Mouse (Mus musculus) embryonic facial prominence, embryonic 14.5 days (tissue): ENCODE data around the gene Yeats2. TPM values are rescaled to one million over a fixed set of nuclear protein-coding genes. Genes with fewer than 3 reads are reported as not detected.

ENCODE experiments used
- ATAC-seq: fragments of 200-750 bp; cut with Nextera tagmentation; 2 replicates; pipeline ENCODE4 v1.8.0; 2017; ENCODE audit warnings: low read depth, moderate number of reproducible peaks, moderate TSS enrichment
- DNase-seq: peaks from one replicate; pipeline ENCODE4 v3.0.0-alpha.2; 2015; ENCODE audit warnings: low spot score
- H3K27ac ChIP-seq: fragments of 300-500 bp; sonication (generic); replicated peaks from 2 replicates; pipeline ENCODE4 v1.5.1; 2014; ENCODE audit warnings: low read depth, mild to moderate bottlenecking, low read length, moderate library complexity
- H3K27me3 ChIP-seq: fragments of 300-500 bp; sonication (generic); replicated peaks from 2 replicates; pipeline ENCODE4 v1.6.1; 2014; ENCODE audit warnings: low read length; ENCODE audit not compliant: control insufficient read depth, insufficient read depth
- H3K36me3 ChIP-seq: fragments of 300-500 bp; sonication (generic); 2 replicates; pipeline ENCODE4 v1.6.1; 2014; ENCODE audit warnings: low read length, mixed read lengths; ENCODE audit not compliant: control insufficient read depth, insufficient read depth
- H3K4me1 ChIP-seq: fragments of 300-500 bp; sonication (generic); 2 replicates; pipeline ENCODE4 v1.6.1; 2014; ENCODE audit warnings: antibody characterized with exemption, low read length; ENCODE audit not compliant: control insufficient read depth, insufficient read depth
- H3K4me2 ChIP-seq: fragments of 300-500 bp; sonication (generic); 2 replicates; pipeline ENCODE4 v1.6.1; 2014; ENCODE audit warnings: low read depth, mild to moderate bottlenecking, low read length, moderate library complexity, mixed read lengths
- H3K4me3 ChIP-seq: fragments of 300-500 bp; sonication (generic); 2 replicates; pipeline ENCODE4 v1.5.1; 2014; ENCODE audit warnings: low read depth, mild to moderate bottlenecking, low read length
- H3K9ac ChIP-seq: fragments of 300-500 bp; sonication (generic); 2 replicates; pipeline ENCODE4 v1.6.1; 2014; ENCODE audit warnings: low read depth, mild to moderate bottlenecking, low read length, moderate library complexity, mixed read lengths
- H3K9me3 ChIP-seq: fragments of 300-500 bp; sonication (generic); 2 replicates; pipeline ENCODE4 v1.6.1; 2016; ENCODE audit warnings: low read length; ENCODE audit not compliant: control insufficient read depth
- WGBS: fragments of 180-500 bp; shearing (Covaris S2); extraction: QIAGEN DNeasy Blood & Tissue Kit; methylation state at CpG from one replicate; pipeline ENCODE4 v1.1.7; 2014; 5-methylcytosine and 5-hydroxymethylcytosine counted together
- polyA plus RNA-seq: library from polyadenylated mRNA; unstranded; fragments of >200 nt; fragmentation: Nextera tagmentation; extraction: Ambion mirVana; gene quantifications from 2 replicates; pipeline ENCODE4 v1.2.1, GENCODE M21; 2014

Gene Yeats2
- polyA plus RNA-seq, 1 experiment from 2014 or later: 25.4 TPM

- no peak for ATAC-seq
- peaks cover 90% of the 10 kb centered on the region for H3K36me3 ChIP-seq
- 89% methylated on average over 3 of the region's 3 CpGs for WGBS
Measured at GRCm38 (mm10) chr16:20169471-20170106, 28.7 kb downstream of the Yeats2 start.

GRCm38 (mm10) chr16:20179406-20180175 is 38.7 kb downstream of the Yeats2 start:
- H3K36me3 ChIP-seq: peaks cover 75% of the 10 kb centered on the region
- WGBS: 84% methylated on average over 23 of the region's 23 CpGs

More at GRCm38 (mm10) chr16:20169471-20170106, 28.7 kb downstream of the Yeats2 start:
- DNase-seq: peak; percentile 4
- Histone ChIP-seq H3K4me3 (no peak overlapping the region), H3K9ac (no peak overlapping the region), H3K27ac (no peak overlapping the region), H3K27me3 (no peaks in the 10 kb centered on the region), H3K9me3 (peaks cover 19% of the 10 kb centered on the region), H3K4me2 (no peak overlapping the region), H3K4me1 (no peaks in the 10 kb centered on the region)

GRCm38 (mm10) chr16:20185368-20185767 is 44.5 kb downstream of the Yeats2 start:
- WGBS: 60% methylated on average over 2 of the region's 2 CpGs
- Histone ChIP-seq H3K27ac (no peak overlapping the region), H3K36me3 (peaks cover 75% of the 10 kb centered on the region), H3K9ac (no peak overlapping the region), H3K4me1 (no peaks in the 10 kb centered on the region), H3K4me2 (no peak overlapping the region), H3K4me3 (no peak overlapping the region), H3K9me3 (no peaks in the 10 kb centered on the region), H3K27me3 (no peaks in the 10 kb centered on the region)
- no peak for DNase-seq
- ATAC-seq: no peak

More at GRCm38 (mm10) chr16:20179406-20180175, 38.7 kb downstream of the Yeats2 start:
- DNase-seq: no peak
- no peak overlapping the region for H3K27ac ChIP-seq
- no peak overlapping the region for H3K4me3 ChIP-seq
- H3K9ac ChIP-seq: no peak overlapping the region
- H3K27me3 ChIP-seq: no peaks in the 10 kb centered on the region
- H3K4me2 ChIP-seq: no peak overlapping the region
- H3K9me3 ChIP-seq: no peaks in the 10 kb centered on the region
- no peak for ATAC-seq
- no peaks in the 10 kb centered on the region for H3K4me1 ChIP-seq

GRCm38 (mm10) chr16:20191161-20191882 is 50.5 kb downstream of the Yeats2 start:
- no peak overlapping the region for H3K4me2 ChIP-seq
- ATAC-seq (no peak), DNase-seq (no peak)
- H3K27ac ChIP-seq: no peak overlapping the region
- no peaks in the 10 kb centered on the region for H3K9me3 ChIP-seq
- 80% methylated on average over 3 of the region's 3 CpGs for WGBS
- peaks cover 88% of the 10 kb centered on the region for H3K36me3 ChIP-seq
- no peak overlapping the region for H3K4me3 ChIP-seq
- H3K9ac ChIP-seq: no peak overlapping the region
- H3K27me3 ChIP-seq: no peaks in the 10 kb centered on the region
- H3K4me1 ChIP-seq: no peaks in the 10 kb centered on the region

GRCm38 (mm10) chr16:20192043-20192442 is 51.2 kb downstream of the Yeats2 start:
- H3K9me3 ChIP-seq: no peaks in the 10 kb centered on the region
- DNase-seq: no peak
- H3K4me1 ChIP-seq: no peaks in the 10 kb centered on the region
- H3K4me2 ChIP-seq: no peak overlapping the region
- ATAC-seq: no peak
- peaks cover 88% of the 10 kb centered on the region for H3K36me3 ChIP-seq
- H3K4me3 ChIP-seq: no peak overlapping the region
- H3K27ac ChIP-seq: no peak overlapping the region
- H3K27me3 ChIP-seq: no peaks in the 10 kb centered on the region
- no peak overlapping the region for H3K9ac ChIP-seq

GRCm38 (mm10) chr16:20195546-20195945 is 54.7 kb downstream of the Yeats2 start:
- H3K9ac ChIP-seq: no peak overlapping the region
- 94% methylated on average over 3 of the region's 3 CpGs for whole genome bisulfite sequencing
- H3K4me3 ChIP-seq: no peak overlapping the region
- H3K27ac ChIP-seq: no peak overlapping the region
- H3K36me3 ChIP-seq: peaks cover 82% of the 10 kb centered on the region
- no peak for ATAC-seq
- H3K27me3 ChIP-seq: no peaks in the 10 kb centered on the region
- no peaks in the 10 kb centered on the region for H3K4me1 ChIP-seq
- H3K9me3 ChIP-seq: no peaks in the 10 kb centered on the region
- no peak overlapping the region for H3K4me2 ChIP-seq
- peak; percentile 39 for DNase-seq

- DNase-seq (no peak), ATAC-seq (no peak)
- H3K36me3 ChIP-seq: peaks cover 82% of the 10 kb centered on the region
- H3K4me2 ChIP-seq: no peak overlapping the region
- 97% methylated on average over 5 of the region's 5 CpGs for WGBS
- H3K9ac ChIP-seq: no peak overlapping the region
- H3K4me1 ChIP-seq: no peaks in the 10 kb centered on the region
- no peak overlapping the region for H3K27ac ChIP-seq
- no peak overlapping the region for H3K4me3 ChIP-seq
- no peaks in the 10 kb centered on the region for H3K9me3 ChIP-seq
- no peaks in the 10 kb centered on the region for H3K27me3 ChIP-seq
Measured at GRCm38 (mm10) chr16:20196962-20197361, 56.1 kb downstream of the Yeats2 start.

- peaks cover 82% of the 10 kb centered on the region for H3K36me3 ChIP-seq
- H3K9ac ChIP-seq: no peak overlapping the region
- no peak overlapping the region for H3K4me3 ChIP-seq
- 0 out of 2 replicates have a peak, but pooled peaks have one; percentile 18 for ATAC-seq
- no peak overlapping the region for H3K27ac ChIP-seq
- no peaks in the 10 kb centered on the region for H3K4me1 ChIP-seq
- H3K4me2 ChIP-seq: no peak overlapping the region
- no peaks in the 10 kb centered on the region for H3K27me3 ChIP-seq
- 74% methylated on average over 5 of the region's 5 CpGs for WGBS
- DNase-seq: peak; percentile 5
- H3K9me3 ChIP-seq: no peaks in the 10 kb centered on the region
Measured at GRCm38 (mm10) chr16:20199501-20200201, 58.8 kb downstream of the Yeats2 start.
